Mouse (Mus musculus) layer of hippocampus, adult 11-12 months (tissue): ENCODE data around the gene Klk1b11.
"Not testable (repeated sequence)": the region's sequence is repeated elsewhere in the genome, so short reads cannot be mapped to it uniquely, and the experiment has no call there.

ENCODE experiments used
- DNase-seq: peaks from one replicate; pipeline ENCODE4 v3.0.0; 2022; ENCODE audit warnings: low spot score

The Klk1b11 gene

DNA sequence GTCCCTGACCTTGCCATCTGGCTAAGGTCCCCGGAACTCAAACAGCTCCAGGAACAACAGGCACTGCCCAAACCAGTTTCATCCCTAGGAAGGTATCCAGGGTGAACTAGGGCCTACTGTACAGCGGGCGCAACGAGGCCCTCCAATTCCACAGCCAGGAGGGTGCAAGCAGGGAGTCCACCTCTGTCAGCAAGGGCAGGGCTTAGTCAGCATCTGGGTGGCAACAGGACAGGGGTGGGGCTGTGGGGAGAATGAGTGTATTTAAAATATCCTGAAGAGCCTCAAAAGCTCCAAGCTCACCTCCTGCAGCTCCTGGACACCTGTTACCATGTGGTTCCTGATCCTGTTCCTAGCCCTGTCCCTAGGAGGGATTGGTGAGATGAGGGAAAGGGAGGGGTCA lies at the start of gene Klk1b11:
Gene Klk1b11, plus strand, starts transcription at position 301 of the 400 bp plus-strand sequence.
- DNase-seq: not testable (repeated sequence)

DNA sequence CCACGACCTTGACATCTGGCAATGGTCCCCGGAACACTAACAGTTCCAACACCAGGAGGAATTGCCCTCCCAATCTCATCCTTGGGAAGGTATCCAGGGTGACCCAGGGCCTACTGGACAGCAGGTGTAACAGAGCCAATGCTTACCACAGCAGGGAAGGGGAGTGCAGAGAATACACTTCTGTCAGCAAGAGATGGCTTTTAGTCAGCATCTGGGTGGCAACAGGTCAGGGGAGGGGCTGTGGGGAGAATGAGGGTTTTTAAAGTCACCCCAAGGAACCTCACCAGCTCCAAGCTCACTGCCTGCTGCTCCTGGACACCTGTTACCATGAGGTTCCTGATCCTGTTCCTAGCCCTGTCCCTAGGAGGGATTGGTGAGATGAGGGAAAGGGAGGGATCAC lies 45.3 kb upstream of the Klk1b11 start, which contains the start of gene Klk1b8:
Gene Klk1b8, plus strand, starts transcription at position 301 of the 400 bp plus-strand sequence.
- no peak for DNase-seq

DNA sequence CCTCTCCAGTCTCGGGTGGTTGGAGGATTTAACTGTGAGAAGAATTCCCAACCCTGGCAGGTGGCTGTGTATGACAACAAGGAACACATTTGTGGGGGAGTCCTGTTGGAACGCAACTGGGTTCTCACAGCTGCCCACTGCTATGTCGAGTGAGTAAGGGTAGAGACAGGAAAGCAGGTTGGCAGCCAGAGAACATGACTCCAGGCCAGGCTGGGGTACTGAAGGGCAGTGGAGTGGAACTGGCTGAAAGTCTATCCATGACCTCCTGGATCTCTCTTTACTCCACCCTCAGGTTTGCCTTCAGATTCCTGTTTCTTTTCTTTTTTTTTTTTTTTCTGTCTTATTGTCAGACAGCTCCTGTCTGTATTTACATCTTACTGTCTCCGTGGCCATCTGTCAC lies 43.0 kb upstream of the Klk1b11 start:
- DNase-seq: peak; percentile 23

DNA sequence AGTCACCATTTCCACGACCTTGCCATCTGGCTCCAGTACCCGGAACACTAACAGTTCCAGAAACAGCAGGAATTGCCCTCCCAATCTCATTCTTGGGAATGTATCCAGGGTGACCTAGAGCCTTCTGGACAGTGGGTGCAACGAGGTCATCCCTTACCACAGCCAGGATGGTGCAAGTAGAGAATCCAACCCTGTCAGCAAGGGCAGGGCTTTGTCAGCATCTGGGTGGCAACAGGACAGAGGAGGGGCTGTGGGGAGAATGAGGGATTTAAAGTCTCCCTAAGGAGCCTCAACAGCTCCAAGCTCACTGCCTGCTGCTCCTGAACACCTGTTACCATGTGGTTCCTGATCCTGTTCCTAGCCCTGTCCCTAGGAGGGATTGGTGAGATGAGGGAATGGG lies 29.2 kb upstream of the Klk1b11 start, which contains the start of gene Klk1b1:
Gene Klk1b1, plus strand, starts transcription at position 301 of the 400 bp plus-strand sequence.
- no peak for DNase-seq

DNA sequence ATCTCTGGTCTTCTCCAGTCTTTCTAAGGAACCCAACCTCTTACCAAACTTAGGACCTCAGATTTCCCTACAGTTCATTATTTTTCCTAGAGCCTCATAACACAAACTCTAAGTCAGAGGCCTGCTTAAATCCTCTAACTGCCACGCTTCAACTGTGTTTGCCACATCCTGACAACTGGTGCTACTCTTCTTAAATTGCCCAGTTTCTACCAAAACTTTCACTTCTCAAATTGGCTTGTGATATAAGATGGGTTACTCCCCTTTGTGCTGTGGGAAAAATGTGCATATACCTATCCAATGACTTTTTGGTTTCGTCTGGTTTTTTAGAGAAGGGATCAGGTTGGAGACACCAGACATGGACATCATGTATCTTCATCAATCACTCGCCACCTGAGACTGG lies 28.6 kb upstream of the Klk1b11 start:
- DNase-seq: no peak

DNA sequence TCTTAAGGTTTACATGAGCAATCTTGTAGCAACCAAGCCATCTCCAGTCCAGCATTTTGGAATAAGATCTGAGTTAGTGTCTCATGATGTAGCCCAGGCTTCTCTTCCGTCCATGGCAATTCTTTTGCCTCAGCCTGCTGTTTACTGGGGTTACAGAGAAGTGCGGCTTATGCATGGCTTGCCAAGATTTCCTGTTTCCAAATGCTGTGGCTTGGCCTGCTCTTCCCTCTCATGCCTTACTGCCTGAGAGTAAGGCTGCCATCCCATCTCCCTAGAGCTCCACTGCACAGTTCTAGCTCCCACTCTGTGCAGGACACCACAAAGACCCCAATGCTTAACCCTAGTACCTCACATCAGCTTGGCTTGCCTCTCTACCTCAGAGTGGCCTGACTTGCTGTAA lies 28.1 kb upstream of the Klk1b11 start:
- DNase-seq: no peak

DNA sequence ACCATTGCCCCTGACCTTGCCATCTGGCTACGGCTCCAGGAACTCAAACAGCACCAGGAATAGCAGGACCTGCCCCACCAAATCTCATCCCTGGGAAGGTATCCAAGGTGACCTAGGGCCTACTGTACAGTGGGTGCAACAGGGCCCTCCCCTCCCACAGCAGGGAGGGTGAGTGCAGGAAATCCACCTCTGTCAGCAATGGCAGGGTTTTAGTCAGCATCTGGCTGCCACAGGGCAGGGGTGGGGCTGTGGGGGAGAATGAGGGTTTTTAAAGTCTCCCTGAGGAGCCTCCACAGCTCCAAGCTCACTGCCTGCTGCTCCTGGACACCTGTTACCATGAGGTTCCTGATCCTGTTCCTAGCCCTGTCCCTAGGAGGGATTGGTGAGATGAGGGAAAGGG lies 19.9 kb upstream of the Klk1b11 start, which contains the start of gene Klk1b9:
Gene Klk1b9, plus strand, starts transcription at position 301 of the 400 bp plus-strand sequence.
- DNase-seq: not testable (repeated sequence)

DNA sequence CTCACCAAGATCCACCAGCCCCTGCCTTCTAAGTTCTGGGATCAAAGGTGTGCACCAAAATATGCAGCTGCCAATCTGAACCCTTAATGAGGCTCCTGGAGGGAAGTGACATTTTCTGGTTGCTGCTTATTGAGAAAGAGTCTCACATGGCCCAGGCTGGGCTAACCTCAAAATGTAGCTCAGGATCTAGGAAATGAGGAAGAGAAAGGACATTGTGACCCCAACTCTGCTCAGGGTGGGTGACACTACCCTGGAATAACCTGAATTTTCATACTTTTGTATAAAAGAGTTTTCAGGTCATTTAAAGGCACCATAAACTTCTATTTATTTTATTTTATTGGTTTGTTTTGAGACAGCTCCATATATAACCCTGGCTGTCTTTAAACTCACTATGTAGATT lies 10.0 kb upstream of the Klk1b11 start:
- DNase-seq: no peak

DNA sequence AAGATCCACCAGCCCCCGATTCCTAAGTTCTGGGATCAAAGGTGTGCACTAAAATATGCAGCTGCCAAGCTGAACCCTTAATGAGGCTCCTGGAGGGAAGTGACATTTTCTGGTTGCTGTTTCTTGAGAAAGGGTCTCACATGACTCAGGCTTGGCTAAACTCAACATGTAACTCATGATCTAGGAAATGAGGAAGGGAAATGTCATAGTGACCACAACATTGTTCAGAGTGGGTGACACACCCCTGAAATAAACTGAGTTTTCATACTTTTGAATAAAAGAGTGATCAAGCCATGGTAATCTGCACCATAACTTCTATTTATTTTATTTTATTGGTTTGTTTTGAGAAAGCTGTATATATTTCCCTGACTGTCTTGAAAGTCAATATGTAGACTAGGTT lies 856 bp upstream of the Klk1b11 start:
- not testable (repeated sequence) for DNase-seq

DNA sequence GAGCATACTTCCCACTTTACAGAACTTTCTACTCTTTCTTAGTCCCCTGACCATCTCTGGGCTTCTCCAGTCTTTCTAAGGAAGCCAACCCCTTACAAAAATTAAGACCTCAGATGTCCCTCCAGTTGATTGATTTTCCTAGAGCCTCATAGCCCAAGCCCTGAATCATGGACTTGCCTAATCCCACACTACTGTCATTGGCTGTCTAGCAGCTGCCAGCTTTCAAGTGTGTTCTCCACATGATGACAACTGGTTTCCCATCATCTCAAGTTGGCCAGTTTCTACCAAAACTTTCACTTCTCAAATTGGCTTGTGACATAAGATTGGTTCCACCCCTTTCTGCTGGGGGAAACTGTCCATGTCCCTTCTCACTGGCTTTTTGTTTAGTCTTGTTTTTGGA lies 9.2 kb downstream of the Klk1b11 start:
- DNase-seq: no peak

DNA sequence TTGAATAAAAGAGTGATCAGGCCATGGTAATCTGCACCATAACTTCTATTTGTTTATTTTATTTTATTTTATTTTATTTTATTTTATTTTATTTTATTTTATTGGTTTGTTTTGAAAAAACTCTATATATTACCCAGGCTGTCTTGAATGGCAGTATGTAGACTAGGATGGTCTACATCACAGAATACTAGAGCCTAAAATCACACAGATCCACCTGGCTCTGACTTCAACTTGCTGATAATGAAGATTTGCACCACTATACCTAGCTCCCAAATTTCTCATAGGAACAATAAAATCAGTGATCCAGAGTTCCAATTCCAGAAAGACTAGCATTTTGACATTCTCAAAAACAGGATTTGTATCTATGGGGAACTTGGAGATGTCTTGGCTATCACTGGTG lies 16.2 kb downstream of the Klk1b11 start, which contains the start of gene Klk1b26:
Gene Klk1b26, plus strand, starts transcription at position 301 of the 400 bp plus-strand sequence.
- DNase-seq: not testable (repeated sequence)

DNA sequence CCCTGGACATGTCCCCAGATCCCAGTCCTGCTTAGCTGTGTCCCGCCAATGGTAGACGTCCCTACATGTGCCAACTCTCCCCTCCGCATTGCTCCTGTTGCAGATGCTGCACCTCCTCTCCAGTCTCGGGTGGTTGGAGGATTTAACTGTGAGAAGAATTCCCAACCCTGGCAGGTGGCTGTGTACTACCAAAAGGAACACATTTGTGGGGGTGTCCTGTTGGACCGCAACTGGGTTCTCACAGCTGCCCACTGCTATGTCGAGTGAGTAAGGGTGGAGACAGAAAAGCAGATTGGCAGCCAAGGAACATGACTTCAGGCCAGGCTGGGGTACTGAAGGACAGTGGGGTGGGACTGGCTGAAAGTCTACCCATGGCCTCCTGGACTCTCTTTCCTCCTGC lies 19.0 kb downstream of the Klk1b11 start:
- DNase-seq: not testable (repeated sequence)

DNA sequence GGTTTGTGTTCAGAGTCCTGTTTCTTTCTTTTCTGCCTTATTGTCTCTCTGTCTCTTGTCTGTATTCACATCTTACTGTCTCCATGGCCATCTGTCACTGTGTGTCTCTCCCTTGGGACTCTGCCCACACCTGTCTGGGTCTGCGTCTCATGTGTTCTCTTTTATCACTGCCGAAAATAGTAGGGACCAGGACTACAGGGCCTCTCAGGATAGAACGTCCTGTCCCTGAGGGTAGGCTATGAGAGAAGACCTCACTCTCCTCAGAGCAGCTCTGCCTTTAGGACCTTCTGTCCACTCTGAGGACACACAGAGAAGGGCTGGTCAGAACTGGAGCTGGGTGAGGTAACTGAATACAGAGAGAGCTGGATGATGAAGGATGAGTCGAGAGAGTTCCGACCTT lies 19.4 kb downstream of the Klk1b11 start:
- no peak for DNase-seq
